Mouse (Mus musculus) small intestine, adult 2 months (tissue): ENCODE results near the gene H2al1e.
"Not testable (repeated sequence)": the region's sequence is repeated elsewhere in the genome, so short reads cannot be mapped to it uniquely, and the experiment has no call there.

ENCODE experiments used
- CTCF ChIP-seq: fragments of 200-500 bp; IDR thresholded peaks from 2 replicates; pipeline ENCODE4 v1.5.1; 2012; ENCODE audit warnings: low read depth, mild to moderate bottlenecking, control low read depth, inconsistent platforms, low read length, moderate library complexity, mixed read lengths; ENCODE audit not compliant: insufficient replicate concordance, insufficient read length; ENCODE audit errors: extremely low read depth
- POLR2A ChIP-seq: fragments of 200-500 bp; IDR thresholded peaks from 2 replicates; pipeline ENCODE4 v1.6.1; 2012; ENCODE audit warnings: low read depth, mild to moderate bottlenecking, control low read depth, inconsistent platforms, low read length, moderate library complexity

DNA sequence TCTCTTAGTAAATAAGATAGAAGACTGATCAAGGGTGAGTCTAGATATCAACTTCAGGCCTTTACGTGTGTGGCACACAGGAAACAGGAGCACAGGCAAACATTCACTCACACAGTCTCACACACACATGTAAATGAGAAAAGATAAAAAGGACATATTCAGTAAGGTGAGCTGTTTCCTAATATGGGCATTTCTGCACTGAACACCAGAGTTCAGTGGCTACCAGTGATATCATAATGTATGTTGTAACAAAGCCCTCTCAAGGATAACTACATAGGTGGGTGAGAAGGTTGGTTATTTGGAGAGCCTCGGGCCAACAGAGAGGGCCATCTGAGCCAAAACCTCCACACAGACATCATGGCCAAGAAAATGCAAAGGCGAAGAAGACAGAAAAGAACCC, 9.6 kb upstream of the H2al1e start, which contains the start of gene H2al1b:
- TF ChIP-seq CTCF, POLR2A: not testable (repeated sequence)
